Mouse (Mus musculus) cerebellum, postnatal 4 days (tissue): ENCODE data around the gene Fam20a.
"Not testable (repeated sequence)": the region's sequence is repeated elsewhere in the genome, so short reads cannot be mapped to it uniquely, and the experiment has no call there.

Experiments
- DNase-seq, 2 experiments: peaks; one replicate each; pipeline ENCODE4 v3.0.0; 2022; ENCODE audit warnings: low spot score in 2 of 2, mixed read lengths in 1 of 2

Gene Fam20a

DNA sequence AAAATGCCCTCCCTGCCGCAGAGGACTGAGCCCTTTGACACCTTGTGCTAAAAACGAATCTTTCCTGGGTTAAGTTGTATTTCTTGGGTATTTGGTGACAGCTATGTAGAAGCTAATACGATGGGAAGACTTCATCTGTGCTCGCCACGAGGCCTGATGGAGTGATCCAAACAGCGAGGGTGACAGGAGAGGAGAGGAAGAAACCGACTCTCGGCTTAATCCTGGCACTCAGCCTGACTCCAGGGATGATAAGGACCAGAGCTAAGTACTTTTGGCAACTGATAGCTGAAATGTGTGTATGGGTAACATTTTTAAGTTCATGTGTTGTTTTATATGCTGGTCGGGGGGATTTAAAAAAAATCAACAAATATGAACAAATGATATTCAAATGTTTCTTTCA is 41.1 kb downstream of the Fam20a start:
- no peak for DNase-seq

DNA sequence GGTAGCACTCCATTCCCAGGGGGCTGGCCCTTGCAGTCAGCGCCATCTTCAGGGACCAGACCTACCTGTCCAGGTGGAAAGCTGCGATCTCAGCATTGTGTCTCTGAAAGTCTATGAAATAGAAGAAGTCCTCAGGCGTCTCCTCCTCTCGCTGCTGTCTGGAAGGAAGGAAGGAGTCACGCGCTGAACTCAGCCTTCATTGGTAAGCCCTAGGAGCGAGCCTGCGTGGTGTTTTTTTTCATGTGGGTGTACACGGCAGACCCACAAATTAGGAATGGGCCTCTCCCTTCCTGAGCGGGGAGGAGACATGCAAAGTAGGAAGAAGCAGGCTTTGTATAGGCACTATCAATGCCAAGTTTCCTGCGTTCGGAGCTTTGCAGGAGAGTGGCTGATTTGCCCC is 43.8 kb downstream of the Fam20a start:
- no peak for DNase-seq

DNA sequence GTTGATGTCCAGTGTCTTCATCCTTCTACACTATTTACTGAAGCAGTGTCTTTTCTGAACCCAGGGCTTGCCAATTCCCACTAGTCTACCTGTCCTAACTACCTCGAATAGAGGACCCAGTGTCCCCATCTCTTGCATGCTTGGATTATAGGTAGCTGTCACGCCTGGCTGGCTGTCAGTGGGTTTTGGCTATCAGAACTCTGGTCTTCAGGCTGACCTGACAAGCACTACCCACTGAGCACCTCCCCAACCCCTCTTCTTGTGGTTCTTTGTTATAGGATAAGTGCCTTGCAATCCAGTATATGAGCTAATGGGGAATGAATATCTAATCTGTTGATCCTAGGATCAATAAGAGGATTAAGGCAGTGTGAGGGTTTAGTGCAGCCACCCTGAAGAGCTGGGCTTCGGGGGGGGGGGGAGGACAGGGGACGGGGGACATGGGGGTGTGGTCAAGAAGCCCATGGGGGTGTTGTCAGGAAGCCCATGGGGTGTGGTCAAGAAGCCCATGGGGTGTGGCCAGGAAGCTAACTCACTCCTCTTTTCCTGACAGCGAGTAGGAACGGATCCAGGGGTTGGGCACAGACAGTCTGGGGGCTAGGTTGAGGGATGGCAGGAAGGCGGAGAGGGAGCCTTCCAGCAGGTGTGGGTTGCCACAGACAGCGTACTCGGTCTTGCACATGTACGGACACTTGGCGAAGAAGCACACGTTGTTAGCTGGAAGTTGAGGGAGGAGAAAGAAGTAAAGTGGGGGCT is 45.3 kb downstream of the Fam20a start:
- no peak for DNase-seq

DNA sequence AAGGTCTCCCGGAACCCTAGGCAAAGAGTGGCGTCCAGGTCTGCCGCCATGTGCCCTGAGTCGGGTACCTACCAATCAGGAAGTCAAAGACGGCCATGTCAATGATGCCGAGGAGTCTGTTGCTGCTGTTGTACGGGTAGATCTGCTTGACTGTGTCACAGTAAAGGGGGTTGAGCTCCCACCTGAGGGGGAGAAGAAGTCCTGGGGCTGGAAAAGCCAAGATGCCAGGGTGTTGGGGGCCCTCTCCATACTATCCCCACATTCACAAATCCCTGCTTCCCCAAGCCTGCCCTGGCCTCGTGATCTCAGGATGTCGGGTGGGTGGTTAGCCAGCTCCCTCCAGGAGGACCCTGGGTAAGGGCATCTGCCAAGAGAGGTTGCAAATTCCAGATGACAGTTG is 46.3 kb downstream of the Fam20a start:
- no peak for DNase-seq

DNA sequence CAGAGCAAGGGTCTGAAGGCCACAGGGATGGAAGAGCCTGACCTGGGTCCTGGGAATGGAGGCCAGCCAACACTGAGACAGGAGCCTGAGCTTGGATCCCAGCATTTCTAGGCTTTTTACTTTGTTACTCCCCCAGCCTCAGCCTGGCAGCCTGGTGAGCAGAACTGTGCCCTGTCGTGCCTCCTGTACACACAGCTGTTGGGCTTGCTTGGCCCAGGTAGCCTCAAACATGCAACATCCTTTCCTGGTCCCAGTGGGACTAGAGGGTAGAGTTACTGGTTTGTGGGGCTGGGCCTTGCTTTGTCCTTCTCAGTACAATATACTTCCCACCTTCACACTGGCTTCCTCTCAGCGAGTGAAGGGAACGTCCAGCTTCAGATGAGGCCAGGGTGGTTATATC is 46.9 kb downstream of the Fam20a start:
- no peak for DNase-seq

DNA sequence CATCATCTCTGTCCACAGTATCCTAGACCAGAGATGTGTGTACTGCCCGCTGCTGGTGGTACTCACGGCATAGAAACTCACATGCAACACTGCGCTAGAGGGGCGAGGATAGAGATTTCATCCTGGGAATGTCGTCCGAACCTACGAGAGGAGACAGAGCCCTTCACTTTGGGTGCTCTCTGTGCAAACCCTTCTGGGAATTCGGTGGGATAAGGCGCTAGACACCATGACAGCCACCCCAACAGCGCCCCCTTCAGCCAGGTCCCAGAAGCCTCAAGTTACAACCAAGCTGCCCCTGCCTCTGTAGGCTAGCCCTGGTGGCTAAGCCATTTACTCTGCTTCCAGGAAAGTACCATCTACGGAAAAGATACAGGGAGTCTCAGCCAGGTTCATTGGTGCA is 47.5 kb downstream of the Fam20a start:
- DNase-seq, result no peak

DNA sequence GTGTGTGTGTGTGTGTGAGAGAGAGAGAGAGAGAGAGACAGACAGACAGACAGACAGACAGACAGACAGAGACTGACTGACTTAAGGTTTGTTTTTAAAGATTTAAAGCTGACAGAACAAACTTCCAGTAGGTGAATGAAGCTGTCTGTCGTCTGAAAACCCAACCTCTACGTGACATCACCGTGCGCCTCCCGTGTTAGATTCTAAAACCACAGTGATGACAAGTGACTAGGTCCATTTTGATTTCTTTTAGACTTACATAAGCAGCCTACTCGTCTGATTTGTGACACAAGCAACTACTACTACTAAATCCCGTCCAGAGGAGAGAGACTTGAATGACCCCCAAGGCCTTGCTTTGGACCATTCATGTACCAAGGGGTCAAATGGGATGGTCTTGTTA is 48.3 kb downstream of the Fam20a start:
- no peak for DNase-seq

DNA sequence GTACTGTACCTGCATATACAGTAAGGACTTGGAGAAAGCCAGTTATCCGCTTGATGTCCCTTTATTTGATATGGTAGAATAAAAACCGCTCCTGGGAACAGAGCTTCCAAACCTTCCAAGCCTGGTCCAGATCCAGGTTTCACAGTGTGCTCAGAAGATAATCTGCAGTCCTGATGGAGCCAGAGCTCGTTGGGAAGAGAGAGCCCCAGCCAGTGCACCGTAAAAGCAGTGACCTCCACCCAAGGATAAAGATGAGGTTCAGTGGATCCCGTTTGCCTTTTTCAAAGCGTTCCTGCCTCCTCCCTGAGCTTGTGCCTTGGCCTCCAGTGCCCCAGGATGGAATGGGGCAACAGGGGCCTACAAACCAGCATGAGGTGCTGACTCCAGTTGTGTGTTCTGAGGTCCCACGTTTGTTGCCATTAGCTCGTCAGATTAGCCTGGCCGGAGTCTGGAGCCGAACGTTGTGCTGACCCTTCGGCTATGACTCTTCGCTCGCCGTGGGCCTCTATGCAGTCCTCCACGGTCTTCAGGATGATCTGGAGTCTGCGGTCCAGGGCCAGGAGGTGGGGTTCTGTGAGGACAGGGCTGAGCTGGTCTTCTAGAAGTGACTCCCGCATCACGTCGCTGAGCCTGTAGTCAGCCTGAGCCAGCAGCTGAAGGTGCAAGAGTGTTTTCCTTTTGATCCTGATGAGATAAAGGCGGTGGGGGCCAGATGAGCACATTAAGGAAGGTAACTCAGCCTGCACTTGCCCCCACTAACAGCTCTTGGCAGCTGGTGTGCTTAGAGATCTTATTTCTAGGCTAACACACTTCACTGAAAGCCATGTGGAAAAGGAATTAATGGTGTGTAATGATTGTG is 49.0 kb downstream of the Fam20a start:
- DNase-seq, result no peak

DNA sequence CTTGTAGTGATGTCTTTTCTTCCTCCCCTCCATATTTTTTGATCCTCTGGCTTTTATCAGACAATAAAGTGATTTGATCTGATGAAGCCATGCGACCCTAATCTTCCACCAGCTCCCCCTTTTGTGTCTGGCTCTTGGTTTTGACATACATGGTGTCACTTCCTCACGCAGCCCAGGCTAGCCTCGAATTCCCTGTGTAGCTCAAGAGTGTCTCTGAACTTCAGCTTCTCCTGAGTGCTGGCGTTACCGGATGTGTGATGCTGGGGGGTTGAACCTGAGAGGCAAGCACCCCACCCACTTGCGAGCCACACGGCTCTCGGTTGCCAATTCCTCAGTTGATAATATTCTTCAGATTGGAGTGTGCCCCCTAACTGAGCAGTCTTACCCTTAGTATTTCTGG is 49.7 kb downstream of the Fam20a start:
- no peak for DNase-seq

DNA sequence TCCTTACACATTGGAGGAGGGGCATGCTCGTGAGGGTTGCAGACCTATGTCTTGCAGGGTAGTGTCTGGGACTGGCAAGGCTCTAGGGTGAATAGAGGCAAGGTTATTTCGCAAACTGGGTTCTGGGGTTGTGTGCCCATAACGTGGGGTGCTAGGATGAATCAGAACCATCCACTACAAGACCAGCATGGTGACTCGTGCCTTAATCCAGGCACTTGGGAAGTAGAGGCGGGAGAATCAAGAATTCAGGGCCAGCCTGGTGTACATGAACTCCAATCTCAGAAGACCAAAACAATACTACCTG is 50.1 kb downstream of the Fam20a start:
- DNase-seq, result no peak

DNA sequence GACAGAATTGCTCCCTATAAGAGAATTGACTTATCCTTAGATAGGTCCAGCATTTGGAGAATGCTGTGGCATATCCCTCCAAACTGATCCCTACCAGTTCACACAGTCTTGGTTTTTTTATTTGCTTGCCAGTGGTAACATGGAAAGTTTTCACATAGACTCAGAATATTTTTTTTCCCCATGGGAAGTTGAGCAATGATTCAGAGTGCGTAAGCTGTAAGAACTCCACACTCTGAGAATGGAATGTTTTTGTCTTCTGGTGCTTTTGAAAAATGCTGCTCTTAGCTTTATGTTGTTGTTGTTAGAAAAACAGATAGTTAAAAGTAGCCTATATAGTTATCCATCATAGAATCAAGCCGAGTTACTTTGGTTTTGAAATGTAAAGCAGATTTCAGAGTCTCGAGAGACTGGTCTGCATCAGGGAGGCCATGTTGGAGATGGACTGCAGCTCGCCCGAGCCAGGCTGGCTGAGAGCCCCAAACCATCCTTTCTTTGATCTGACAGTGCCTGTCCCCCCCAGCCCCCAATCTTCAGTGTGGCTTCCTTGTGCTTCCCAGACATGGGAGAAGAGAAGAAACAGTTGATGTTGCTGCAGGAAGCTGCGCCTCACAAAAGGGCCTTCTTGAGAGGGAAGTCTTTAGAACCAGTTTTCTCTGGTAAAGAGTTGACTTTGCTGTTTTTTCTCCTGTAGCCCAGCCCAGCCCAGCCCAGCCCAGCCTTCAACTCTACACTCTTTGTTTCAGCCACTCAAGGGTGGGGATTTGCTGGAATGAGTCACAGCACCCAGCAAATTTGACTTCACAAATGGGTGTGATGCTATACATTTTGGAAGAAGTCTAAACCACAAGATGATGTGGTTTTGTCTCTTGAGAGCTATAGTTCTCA is 50.7 kb downstream of the Fam20a start:
- no peak for DNase-seq

DNA sequence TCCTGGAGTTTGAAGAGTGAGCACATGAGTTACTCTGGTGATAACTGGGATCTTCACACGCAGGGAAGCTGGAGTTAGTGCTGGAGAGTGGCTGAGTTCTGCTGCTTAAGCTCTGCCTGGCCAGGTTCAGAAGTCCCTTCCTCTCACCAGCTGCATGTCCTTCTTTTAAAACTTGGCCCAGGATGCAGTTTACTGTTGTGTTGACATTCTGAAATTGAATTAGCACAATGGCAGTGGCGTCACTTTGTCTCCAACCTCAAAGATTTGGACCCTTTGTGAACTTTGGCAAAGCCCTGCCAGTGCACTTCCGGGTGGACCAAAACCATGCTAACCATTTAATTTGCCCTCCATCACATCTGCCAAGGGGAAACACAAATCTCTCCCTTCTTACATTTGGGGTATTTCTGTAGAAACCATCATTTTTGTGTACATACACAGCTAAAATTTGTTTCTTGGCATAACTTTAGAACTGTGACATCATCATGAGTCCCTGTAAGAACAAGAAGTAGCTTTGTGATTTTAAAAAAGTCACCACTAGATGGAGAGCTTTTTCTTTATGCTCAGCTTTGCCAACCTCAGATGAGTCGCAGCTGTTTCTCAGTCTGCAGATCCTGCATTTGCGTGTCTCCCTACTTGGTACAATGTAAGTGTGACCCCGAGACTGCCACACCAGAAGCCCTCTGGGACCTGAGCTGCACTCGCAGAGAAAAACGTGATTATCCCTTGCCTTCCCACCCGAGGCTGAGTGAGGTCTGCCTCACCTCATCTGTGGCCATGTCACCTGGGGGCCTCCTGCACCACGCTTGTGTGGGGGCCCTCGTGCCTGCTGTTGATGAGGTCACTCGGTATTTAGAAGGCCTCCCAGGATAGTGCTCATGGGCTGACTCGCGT is 51.8 kb downstream of the Fam20a start:
- DNase-seq, result peak in 1 of 2 experiments; percentile 8

DNA sequence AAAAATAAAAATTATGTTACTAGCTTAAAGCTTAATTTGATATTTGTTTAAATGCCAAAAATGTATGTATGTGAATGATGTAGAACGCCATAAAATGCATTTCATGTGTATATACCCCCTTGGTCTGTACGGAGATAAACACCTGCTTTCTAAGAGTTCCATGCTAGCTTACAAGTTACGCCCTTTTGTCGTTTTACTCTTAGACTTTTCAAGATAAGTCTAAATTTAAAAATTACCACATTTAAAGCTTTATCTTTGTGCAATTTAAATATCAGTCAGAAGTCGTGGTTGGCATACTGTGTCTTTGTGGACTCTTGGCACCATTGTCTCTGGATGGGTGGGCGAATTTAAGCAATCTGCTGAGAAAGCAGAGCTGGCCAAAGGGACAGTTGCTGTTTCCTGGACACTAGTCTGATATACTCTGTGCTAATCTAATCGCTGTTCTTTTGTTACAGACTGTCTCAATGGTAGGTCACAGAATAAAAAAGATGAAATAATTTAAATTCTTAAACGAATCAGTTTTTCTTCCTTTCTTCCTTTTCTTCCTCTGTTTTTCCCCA is 52.9 kb downstream of the Fam20a start:
- DNase-seq, result no peak

DNA sequence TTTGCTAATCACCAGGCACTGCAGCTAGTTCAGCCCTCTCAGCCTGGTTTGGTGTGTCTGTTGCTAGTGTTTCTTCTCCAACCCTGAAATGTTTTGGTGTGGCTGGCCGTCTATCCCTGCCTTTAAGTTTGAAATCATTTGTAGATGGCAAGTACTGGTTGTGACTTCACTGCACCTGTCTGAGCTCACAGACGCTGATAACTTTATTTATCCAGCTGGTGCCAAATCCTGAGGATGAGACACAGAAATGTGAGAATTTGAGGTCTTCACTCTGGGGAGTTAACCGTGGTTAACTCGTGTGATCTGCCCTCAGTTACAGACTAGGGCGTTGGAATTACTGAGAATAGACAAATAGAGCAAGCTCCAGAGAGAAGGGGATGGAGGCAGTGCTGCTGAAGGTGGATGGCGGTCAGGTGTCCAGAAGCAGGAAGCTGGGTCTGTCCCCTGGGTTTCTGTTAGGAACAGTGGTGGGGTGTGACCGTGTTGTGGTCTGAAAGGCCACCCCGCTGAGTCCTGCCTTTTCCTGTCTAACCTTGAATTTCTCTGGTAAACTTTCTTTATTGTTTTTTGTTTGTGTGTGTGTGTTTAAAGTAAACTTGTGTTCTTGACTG is 53.9 kb downstream of the Fam20a start:
- no peak for DNase-seq

DNA sequence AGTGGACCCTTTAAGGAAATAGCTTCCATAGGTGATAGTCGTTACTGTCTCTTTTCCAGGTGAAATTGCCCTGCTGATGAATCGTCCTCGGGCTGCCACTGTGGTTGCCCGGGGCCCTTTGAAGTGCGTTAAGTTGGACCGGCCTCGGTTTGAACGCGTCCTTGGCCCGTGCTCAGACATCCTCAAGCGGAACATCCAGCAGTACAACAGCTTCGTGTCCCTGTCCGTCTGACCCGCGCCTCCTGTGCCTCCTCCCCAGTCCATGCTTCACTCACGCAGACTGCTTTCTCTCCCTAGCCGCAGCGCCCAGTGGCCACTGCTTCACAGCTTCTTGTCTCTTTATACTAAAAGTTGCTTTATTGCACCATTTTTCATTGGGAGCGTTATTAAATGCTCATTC is 54.7 kb downstream of the Fam20a start:
- no peak for DNase-seq

DNA sequence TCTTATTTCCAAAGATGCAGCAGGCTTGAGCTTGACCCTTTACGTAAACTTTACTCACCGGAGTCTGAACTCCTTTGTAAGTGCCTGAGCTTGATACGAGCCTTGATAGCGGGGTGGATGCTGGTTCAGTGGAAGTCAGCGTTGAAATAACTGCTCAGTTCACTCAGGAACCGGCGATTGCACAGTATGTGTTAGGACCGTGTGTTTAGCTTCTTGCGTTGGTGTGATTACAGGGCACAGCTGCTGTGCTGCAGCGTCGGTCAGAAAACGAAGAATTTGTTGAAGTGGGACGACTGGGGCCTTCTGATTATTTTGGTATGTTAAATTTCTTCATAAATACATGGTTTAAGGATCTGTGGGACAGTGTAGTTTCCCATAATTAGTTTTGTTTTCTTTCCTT is 55.7 kb downstream of the Fam20a start:
- DNase-seq, result no peak

DNA sequence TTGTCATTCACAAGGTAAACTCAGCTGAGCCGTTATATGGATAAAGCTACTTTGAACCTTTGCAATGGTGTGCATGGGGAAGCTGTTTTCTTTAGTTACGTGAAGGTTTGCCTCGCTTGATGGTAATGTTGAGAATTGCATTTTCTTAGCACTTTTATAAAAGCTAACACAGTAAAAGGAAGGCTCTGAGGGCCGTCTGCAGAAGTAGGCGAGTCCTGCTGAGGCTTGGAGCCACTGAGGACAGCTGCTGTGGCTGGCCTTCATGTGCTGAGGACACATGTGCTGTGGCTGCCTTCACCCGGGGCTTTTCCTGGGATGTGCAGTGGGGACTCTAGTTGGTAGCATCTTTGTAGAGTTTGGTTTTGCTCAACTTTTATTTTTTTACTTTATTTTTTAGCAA is 56.7 kb downstream of the Fam20a start:
- DNase-seq, result no peak

DNA sequence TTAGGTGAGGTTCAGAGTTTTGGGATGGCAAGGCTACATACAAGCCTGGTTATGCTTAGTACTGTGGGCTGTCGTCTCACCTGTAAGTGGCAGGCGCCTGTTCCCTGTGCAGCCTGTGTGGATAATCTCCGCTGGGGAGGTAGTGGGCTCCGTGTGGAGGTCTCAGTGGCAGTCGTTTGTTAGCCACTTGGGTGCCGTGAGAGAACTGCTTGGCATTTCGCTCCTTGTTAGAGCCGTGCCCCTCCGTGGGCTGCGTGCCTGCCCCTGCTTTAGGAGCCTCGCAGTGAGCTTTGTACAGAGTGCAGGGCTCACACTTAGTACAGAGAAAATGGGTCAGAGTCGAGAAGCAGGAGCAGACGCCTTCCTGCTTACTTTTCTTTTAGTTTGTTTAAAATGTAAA is 57.8 kb downstream of the Fam20a start:
- DNase-seq, result no peak

DNA sequence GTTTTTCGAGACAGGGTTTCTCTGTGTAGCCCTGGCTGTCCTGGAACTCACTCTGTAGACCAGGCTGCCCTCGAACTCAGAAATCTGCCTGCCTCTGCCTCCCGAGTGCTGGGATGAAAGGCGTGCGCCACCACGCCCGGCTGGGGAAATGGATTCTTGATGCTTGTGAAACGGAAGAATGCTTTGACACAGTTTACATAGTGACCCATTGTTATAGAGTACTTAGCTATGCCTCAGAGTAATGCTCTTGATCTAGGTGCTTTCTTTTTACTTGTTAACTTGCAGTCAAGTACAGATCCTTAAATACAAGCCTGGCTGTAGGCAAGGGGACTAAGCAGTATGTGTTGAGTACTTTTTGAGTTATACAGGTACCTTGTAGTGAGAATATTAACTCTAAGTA is 61.6 kb downstream of the Fam20a start:
- not testable (repeated sequence) for DNase-seq

DNA sequence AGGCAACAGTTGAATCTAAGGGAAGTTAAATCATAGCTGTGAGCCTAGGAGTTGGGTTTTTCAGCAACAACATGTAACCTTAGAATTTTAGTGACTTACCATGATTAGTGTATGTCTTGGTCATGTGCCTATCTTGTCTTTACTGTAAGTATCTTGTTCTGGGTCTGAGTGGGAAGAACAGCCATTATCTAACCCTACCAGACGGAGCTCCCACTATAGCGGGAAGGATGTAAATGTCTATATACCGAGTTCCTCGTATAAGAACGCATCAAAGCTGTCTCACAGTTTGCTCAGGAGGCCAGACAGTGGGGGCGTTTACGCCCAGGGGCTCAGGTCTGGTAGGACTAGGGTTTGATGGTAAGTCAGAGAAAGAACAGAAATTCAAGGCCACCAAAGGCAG is 65.8 kb downstream of the Fam20a start:
- no peak for DNase-seq

DNA sequence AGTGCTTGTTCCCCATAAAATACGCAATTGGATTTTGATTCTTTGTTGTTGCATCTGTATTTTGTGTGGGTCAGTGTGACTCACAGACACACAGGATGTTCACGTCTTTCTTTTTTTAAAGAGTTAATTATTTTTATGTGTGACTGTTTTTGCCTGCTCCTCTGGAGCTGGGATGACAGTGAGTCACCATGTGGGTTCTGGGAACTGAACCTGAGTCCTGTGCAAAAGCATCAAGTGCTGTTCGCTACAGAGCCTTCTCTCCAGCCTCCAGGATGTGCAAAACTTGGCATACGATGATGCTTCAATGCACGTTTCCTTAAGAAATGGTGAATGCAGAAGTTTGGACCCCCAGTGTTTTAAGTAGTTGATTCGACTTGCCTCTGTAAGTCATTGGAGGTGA is 67.5 kb downstream of the Fam20a start:
- no peak for DNase-seq
